Mouse (Mus musculus) olfactory bulb, adult 2 months (tissue): ENCODE data around the gene Capn9. TPM values are rescaled to one million over a fixed set of nuclear protein-coding genes. Genes with fewer than 3 reads are reported as not detected.
A peak's percentile ranks its signal among the peaks of the same experiment; 100 is the strongest.

ENCODE experiments used
- H3K27ac ChIP-seq: fragments of 200-500 bp; 2 replicates; pipeline ENCODE4 v1.5.1; 2012; ENCODE audit warnings: low read depth, low read length; ENCODE audit not compliant: insufficient read depth
- H3K4me1 ChIP-seq: fragments of 200-500 bp; 2 replicates; pipeline ENCODE4 v1.6.1; 2012; ENCODE audit warnings: low read length; ENCODE audit not compliant: control insufficient read depth, insufficient read depth
- H3K4me3 ChIP-seq: fragments of 200-500 bp; 2 replicates; pipeline ENCODE4 v1.5.1; 2012; ENCODE audit warnings: mild to moderate bottlenecking, low read depth, low read length, moderate library complexity; ENCODE audit not compliant: insufficient read depth
- CTCF ChIP-seq: fragments of 200-500 bp; IDR thresholded peaks from 2 replicates; pipeline ENCODE4 v1.5.1; 2012; ENCODE audit warnings: low read depth, mild to moderate bottlenecking, low read length, moderate library complexity; ENCODE audit not compliant: insufficient read depth
- POLR2A ChIP-seq: fragments of 200-500 bp; IDR thresholded peaks from 2 replicates; pipeline ENCODE4 v1.6.1; 2012; ENCODE audit warnings: mild to moderate bottlenecking, low read depth, low read length, moderate library complexity; ENCODE audit not compliant: insufficient read depth
- WGBS: fragments of 180-500 bp; shearing (Covaris S2); methylation state at CpG from one replicate; pipeline ENCODE4 v1.1.7; 2018; 5-methylcytosine and 5-hydroxymethylcytosine counted together
- polyA plus RNA-seq: library from polyadenylated mRNA; stranded (reverse); fragments of >200 nt; gene quantifications from 2 replicates; pipeline ENCODE4 v1.2.4, GENCODE M21; 2012; ENCODE audit warnings: low replicate concordance; ENCODE audit not compliant: missing spikeins, insufficient read depth, insufficient read length

The Capn9 gene
- polyA plus RNA-seq, 1 experiment, result not detected

DNA sequence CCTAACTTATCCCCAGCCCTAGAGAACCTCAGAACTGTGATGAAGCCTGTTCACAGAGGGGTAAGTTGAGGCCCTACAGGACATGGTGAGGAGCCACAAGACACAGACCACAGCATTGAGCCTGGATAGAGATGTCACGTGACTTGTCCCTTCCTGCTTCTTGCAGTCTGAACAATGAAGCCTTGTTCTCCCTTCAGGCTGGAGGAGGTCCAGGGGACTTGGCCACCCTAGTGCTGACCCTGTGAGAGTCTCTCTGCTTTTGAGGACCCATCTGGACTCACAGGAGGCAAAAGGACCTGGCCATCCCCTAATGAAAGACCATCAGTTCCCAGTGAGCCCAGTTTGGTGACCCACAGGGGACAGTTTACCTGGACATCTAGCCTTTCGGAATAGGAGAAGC is 6.8 kb upstream of the Capn9 start:
- H3K27ac ChIP-seq, result peak overlapping the region; percentile 39; the same call in 1 of the 2 replicates
- WGBS, result 59% methylated on average over 2 of the region's 2 CpGs
- peaks cover 20% of the 10 kb centered on the region for H3K4me1 ChIP-seq
- no peak overlapping the region for H3K4me3 ChIP-seq
- no peak for TF ChIP-seq CTCF
- no peak for TF ChIP-seq POLR2A

DNA sequence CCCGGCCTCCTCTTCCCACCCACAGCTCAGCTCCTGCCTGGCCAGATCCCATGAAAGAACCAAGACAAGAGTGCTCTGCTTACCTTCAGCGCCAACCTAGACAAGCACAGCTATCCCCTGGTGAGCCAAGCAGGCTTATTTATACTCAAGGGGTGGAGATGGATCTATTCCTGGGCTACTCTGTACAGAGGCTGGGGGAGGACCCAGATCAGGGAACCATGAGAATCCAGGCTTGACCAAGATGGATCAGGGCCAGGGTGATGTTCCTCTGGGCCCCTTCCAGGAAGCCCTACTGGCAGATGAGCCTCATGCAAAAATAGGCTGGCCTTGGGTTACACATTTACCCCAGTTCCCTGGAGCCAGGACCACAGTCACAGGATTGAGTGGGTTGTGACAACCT is 6.3 kb upstream of the Capn9 start, which contains the start of gene Agt:
Agt (minus strand) TSS at position 114 of the 400 bp plus-strand sequence.
- H3K4me1 ChIP-seq, result peaks cover 20% of the 10 kb centered on the region
- TF ChIP-seq CTCF (no peak), POLR2A (no peak)
- 53% methylated on average over 2 of the region's 2 CpGs for WGBS
- H3K4me3 ChIP-seq, result no peak within 1 kb of the TSS
- peak within 1 kb of the TSS; percentile 39; the same call in 1 of the 2 replicates for H3K27ac ChIP-seq

DNA sequence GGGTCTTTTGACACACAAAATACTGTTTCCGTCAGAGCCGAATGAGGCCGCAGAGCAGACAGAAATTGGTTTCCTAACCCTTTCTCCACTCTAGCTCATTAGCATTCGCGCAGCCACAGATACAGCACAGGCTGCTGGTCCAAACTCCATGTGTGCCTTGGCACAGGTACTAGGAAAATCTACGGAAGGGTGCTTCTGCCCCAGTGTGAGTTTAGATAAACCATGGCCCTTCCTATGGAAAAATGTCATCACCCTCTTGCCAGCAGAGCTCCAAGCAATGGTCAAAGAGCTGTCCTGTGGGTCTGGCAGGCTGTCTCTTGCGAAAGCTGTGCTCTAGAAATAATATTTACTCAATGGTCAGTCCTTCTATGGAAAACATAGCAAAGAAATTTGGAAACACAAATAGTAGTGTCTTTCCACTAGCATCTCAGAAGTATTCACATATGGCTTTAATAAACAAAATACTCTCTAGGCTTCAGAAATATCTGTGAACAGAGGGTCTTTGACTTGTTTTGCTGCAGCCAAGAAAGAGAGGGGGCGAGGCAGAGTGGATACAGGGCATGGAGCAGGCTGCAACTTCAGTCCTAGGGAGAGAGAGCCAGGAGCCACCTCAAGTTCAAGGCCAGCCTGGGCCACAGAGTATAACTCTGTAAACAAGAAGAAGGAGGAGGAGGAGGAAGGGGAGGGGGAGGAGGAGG is 4.0 kb upstream of the Capn9 start:
- H3K4me1 ChIP-seq, result peaks cover 20% of the 10 kb centered on the region
- H3K27ac ChIP-seq, result no peak overlapping the region
- TF ChIP-seq CTCF (no peak), POLR2A (no peak)
- WGBS, result 66% methylated on average over 8 of the region's 8 CpGs
- no peak overlapping the region for H3K4me3 ChIP-seq

DNA sequence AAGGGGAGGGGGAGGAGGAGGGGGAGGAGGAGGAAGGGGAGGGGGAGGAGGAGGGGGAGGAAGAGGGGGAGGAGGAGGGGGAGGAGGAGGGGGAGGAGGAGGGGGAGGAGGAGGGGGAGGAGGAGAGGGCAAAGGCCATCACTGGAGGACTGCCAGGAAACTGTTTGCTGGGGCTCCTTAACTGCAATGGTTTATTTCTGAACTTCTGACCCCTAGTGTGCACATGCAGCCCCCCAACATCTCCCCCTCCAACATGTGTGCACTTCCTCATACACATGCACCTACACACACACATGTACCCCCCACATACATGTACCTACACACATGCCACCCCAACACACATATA is 3.5 kb upstream of the Capn9 start:
- Histone ChIP-seq H3K4me1 (peaks cover 20% of the 10 kb centered on the region), H3K4me3 (no peak overlapping the region), H3K27ac (no peak overlapping the region)
- TF ChIP-seq POLR2A (no peak), CTCF (no peak)

DNA sequence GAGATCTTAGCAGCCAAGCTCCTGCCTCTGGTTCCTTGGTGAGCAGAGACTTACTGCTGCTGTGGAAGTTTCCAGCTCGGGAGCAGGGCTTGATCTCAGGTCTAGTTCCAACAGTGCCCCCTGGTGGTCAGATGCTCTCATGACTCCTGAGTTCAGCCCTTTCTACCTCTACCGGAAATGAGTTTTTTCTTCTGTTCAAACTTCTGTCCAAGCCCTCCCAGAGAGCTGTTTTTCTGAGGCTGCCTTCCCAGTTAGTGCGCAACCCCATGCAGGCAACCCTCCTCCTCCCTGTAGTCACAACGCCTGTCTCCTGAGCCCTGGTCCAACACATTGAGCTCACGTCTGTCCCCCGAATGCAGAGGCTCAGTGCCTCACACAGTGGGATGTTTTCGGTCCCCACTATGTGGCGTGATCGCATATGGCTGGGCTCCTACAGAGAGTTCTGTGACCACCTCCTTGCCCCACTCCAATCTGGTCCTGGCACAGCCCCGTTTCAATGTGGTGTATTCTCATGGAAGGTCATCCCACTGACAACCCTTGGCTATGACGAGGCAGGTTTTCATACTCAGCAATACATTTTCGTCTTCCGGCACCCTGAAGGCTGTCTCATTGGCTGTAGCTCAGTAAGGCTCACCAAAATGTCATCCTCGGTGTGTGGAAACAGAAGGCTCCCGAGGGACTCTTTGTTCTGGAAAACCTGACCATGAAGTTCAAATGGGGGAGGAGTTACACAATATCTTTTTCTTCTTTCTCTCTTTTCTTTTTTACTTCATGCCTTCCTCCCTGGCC is 2.2 kb upstream of the Capn9 start:
- Histone ChIP-seq H3K27ac (no peak overlapping the region), H3K4me1 (peaks cover 20% of the 10 kb centered on the region), H3K4me3 (no peak overlapping the region)
- WGBS, result 54% methylated on average over 15 of the region's 15 CpGs
- TF ChIP-seq POLR2A, result no peak
- TF ChIP-seq CTCF, result no peak

DNA sequence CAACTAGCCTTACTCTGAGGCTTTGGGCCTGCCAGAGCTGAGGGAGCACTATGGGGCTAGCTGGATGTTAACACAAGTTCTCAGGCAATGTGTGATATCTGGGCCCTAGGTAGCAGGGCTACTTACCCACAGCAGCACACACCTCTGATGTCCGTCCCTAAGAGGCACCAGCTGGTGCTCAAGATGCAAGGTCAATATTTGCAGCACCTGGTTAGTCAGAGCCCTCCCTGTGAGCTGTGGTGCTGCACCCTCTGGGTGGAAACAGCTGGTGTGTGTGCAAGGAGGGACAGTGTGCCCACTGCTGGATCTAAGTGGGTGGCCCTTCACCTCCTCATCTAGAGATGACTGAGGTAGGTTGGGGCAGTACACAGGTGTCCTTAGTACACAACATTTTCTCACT is 840 bp downstream of the Capn9 start:
- Histone ChIP-seq H3K4me1 (peaks cover 5% of the 10 kb centered on the region), H3K27ac (no peak overlapping the region), H3K4me3 (no peak overlapping the region)
- TF ChIP-seq CTCF, result no peak
- no peak for TF ChIP-seq POLR2A
- 96% methylated on average over 1 of the region's 1 CpGs for WGBS

DNA sequence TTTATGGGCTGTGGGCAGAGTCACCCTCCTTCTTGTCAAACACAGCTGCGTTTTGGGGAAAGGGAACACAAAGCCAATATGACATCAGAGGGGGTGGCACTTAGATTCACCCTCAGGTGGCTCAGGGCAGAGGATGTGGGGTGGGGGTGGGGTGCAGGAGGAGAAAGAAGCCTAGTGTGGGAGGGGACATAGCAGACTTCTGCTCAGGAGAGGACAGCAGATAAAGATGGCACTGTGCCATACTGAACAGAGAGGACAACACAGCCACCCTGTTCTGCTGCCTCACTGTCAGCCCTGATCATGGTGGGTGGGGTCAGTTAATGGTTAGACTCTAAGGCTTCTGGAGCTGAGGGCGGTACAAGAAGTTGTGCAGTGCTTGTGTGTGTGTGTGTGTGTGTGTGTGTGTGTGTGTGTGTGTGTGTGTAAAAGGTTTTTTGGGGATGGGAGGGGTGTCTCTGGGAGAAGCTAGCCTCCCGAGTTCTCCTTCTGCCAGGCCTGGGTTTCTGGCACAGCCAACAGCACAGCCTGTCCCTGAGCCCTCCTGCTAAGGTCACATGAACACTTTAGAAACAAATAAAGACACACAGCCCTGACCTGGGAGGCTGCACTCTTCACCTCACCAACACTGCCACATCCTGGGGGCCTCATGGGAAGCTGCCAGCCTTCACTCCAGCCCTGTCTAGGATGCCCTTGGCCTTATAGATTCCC is 10.0 kb downstream of the Capn9 start:
- Histone ChIP-seq H3K4me1 (peaks cover 17% of the 10 kb centered on the region), H3K27ac (peak overlapping the region; percentile 40; the same call in 1 of the 2 replicates), H3K4me3 (no peak overlapping the region)
- WGBS, result 38% methylated on average over 3 of the region's 3 CpGs
- no peak for TF ChIP-seq POLR2A
- no peak for TF ChIP-seq CTCF

DNA sequence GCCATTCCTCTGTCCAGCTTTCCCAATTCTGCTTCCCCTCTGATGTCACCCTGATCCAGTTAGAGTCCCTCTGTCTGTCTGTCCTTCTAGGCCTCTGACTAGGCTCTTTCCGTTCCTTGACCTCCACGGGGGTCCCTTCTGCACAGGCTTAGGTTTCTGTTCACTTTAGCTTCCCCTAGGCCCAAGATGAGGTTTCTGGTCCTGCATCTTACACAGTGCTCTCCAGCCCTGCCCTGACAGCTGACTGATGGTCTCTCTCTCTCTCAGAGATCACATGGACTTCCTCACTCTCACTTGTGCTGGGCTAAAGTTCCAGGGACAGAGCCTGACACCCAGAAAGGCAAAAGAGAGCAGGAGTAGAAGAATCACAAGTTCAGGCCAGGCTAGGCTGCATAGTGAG is 10.6 kb downstream of the Capn9 start:
- WGBS, result 84% methylated on average over 2 of the region's 2 CpGs
- no peak for TF ChIP-seq CTCF
- TF ChIP-seq POLR2A, result no peak

DNA sequence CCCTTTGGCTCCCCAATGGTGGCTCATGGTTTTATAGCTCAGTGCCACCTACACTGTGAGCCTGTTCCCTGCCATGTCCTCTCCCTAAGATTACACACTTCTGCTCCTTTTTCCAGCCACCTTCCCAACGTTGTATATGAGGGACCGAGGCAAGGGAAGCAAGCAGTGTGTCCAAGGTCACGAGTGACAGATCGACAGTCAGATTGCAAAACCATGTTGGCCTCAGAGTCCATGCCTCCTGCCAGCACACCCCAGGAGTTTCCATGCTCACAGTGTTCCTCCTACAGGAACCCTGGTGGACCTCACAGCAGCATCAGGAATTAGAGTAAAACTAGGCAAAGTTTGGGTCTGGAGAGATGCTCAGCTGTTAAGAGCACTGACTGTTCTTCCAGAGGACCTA is 13.5 kb downstream of the Capn9 start:
- no peak overlapping the region for H3K27ac ChIP-seq
- no peak for TF ChIP-seq POLR2A
- TF ChIP-seq CTCF, result no peak
- H3K4me3 ChIP-seq, result no peak overlapping the region
- WGBS, result 85% methylated on average over 4 of the region's 4 CpGs
- peaks cover 17% of the 10 kb centered on the region for H3K4me1 ChIP-seq

More for the DNA sequence above, 10.6 kb downstream of the Capn9 start:
- 0 out of 2 replicates have a peak overlapping the region, but pooled peaks have one; percentile 12 for H3K27ac ChIP-seq
- peaks cover 17% of the 10 kb centered on the region for H3K4me1 ChIP-seq
- H3K4me3 ChIP-seq, result no peak overlapping the region
